Mouse (Mus musculus): ENCODE measurements around the gene Mgrn1.

DNA sequence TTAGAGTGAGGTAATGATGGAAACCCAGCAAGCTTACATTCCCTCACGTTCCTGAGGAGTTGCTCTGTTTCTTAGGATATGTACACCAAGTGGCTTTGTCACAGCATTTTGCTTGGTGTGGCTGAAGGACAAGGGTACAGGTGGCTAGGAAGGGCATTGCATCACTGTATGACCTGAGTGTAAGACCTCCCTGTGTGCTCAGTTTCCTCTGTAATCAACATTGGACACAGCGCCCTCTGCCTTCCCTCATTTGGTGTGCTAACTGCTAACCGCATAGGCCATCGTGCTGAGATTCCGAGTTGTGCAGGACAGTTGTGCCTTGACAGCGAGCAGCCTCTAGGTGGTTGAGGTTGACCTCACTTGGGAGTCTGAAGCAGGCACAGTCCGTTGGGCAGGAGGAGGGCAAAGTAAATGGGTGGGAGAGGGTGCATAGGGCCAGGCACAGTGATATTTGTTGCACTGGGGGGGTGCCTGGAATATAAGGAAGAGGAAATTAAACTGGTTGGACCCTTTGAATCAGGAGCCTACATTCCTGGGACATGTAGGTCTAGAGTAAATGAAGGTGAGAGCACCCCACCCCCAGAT lies 11.2 kb downstream of the Mgrn1 start:
- TF ChIP-seq EP300 (IDR thresholded peaks at IDR 0.05) (no peak), CTCF (IDR thresholded peaks at IDR 0.05) (peak; percentile 55)
